Mouse (Mus musculus): ENCODE data around the gene 2610301B20Rik. TPM values are rescaled to one million over a fixed set of nuclear protein-coding genes. Genes with fewer than 3 reads are reported as not detected.
"Not testable (repeated sequence)": the region's sequence is repeated elsewhere in the genome, so short reads cannot be mapped to it uniquely, and the experiment has no call there.

The 2610301B20Rik gene
- total RNA-seq, 2 experiments from 2014 or later, result 9.2 to 9.8 TPM

GRCm38 (mm10) chr4:10911417-10911816 is 37.1 kb downstream of the 2610301B20Rik start:
- not testable (repeated sequence) for DNase-seq

- no peak for DNase-seq
These were observed 37.7 kb downstream of the 2610301B20Rik start for GRCm38 (mm10) chr4:10911909-10912478.

GRCm38 (mm10) chr4:10912611-10913301 is 38.5 kb downstream of the 2610301B20Rik start:
- DNase-seq, result peak; percentile 93

GRCm38 (mm10) chr4:10913409-10913808 is 39.1 kb downstream of the 2610301B20Rik start:
- DNase-seq, result no peak

- DNase-seq, result no peak
These were observed 40.5 kb downstream of the 2610301B20Rik start for GRCm38 (mm10) chr4:10914766-10915165.

GRCm38 (mm10) chr4:10915271-10915670 is 41.0 kb downstream of the 2610301B20Rik start:
- no peak for DNase-seq

- DNase-seq, result no peak
These were observed 44.1 kb downstream of the 2610301B20Rik start for GRCm38 (mm10) chr4:10918402-10918801.

- DNase-seq, result no peak
These were observed 44.8 kb downstream of the 2610301B20Rik start for GRCm38 (mm10) chr4:10919097-10919496.

- no peak for DNase-seq
These were observed 45.2 kb downstream of the 2610301B20Rik start for GRCm38 (mm10) chr4:10919530-10919929.

- DNase-seq, result no peak
These were observed 45.7 kb downstream of the 2610301B20Rik start for GRCm38 (mm10) chr4:10919987-10920386.

- no peak for DNase-seq
These were observed 46.3 kb downstream of the 2610301B20Rik start for GRCm38 (mm10) chr4:10920622-10921021.

GRCm38 (mm10) chr4:10923180-10923579 is 48.9 kb downstream of the 2610301B20Rik start:
- peak; percentile 63 for DNase-seq

- DNase-seq, result no peak
These were observed 49.8 kb downstream of the 2610301B20Rik start for GRCm38 (mm10) chr4:10924140-10924539.

GRCm38 (mm10) chr4:10924541-10924940 is 50.2 kb downstream of the 2610301B20Rik start:
- DNase-seq, result no peak

- DNase-seq, result no peak
These were observed 52.1 kb downstream of the 2610301B20Rik start for GRCm38 (mm10) chr4:10926416-10926815.

GRCm38 (mm10) chr4:10928158-10928557 is 53.9 kb downstream of the 2610301B20Rik start:
- DNase-seq, result no peak

- DNase-seq, result no peak
These were observed 55.4 kb downstream of the 2610301B20Rik start for GRCm38 (mm10) chr4:10929726-10930125.

- DNase-seq, result no peak
These were observed 56.7 kb downstream of the 2610301B20Rik start for GRCm38 (mm10) chr4:10931040-10931439.

- DNase-seq, result no peak
These were observed 57.9 kb downstream of the 2610301B20Rik start for GRCm38 (mm10) chr4:10932091-10932745.

GRCm38 (mm10) chr4:10932782-10933181 is 58.5 kb downstream of the 2610301B20Rik start:
- DNase-seq, result no peak

- DNase-seq, result no peak
These were observed 62.5 kb downstream of the 2610301B20Rik start for GRCm38 (mm10) chr4:10936766-10937165.

Data from heart, postnatal 4 days (tissue).